Mouse (Mus musculus): Measurements from ENCODE around the gene Pgf. TPM values are rescaled to one million over a fixed set of nuclear protein-coding genes. Genes with fewer than 3 reads are reported as not detected.

Gene Pgf
- polyA plus RNA-seq, 1 experiment from 2014 or later, result 13.4 TPM

- Histone ChIP-seq H3K27me3 (ENCODE audit: control insufficient read depth, insufficient read depth, low read length) (0 out of 2 replicates have a peak, but pooled peaks cover 3% of the 10 kb centered on the region), H3K4me1 (ENCODE audit: control insufficient read depth, insufficient read depth, low read length) (peaks cover 13% of the 10 kb centered on the region), H3K9ac (replicated peaks; ENCODE audit: low read length) (peak overlapping the region; percentile 56), H3K27ac (replicated peaks; ENCODE audit: low read depth, low read length) (peak overlapping the region; percentile 53; the same call in 1 of the 2 replicates), H3K4me3 (ENCODE audit: low read depth, low read length) (peak overlapping the region; percentile 34), H3K36me3 (replicated peaks; ENCODE audit: control insufficient read depth, insufficient read depth, low read depth, low read length) (no peaks in the 10 kb centered on the region), H3K9me3 (replicated peaks; ENCODE audit: control insufficient read depth, low read length) (no peaks in the 10 kb centered on the region), H3K4me2 (ENCODE audit: low read depth, low read length) (peak overlapping the region; percentile 71)
- peak; percentile 85 for ATAC-seq (replicated peaks; ENCODE audit: insufficient number of reproducible peaks, low FRiP score, low TSS enrichment, low read depth)
- DNase-seq (ENCODE audit: low spot score), result peak; percentile 82
- WGBS, result 10% methylated on average over 11 of the region's 11 CpGs
Measured at GRCm38 (mm10) chr12:85175926-85176845, 1.4 kb downstream of the Pgf start.

- Histone ChIP-seq H3K36me3 (replicated peaks; ENCODE audit: control insufficient read depth, insufficient read depth, low read depth, low read length) (no peaks in the 10 kb centered on the region), H3K4me1 (ENCODE audit: control insufficient read depth, insufficient read depth, low read length) (peaks cover 13% of the 10 kb centered on the region), H3K4me2 (ENCODE audit: low read depth, low read length) (peak overlapping the region; percentile 71), H3K9me3 (replicated peaks; ENCODE audit: control insufficient read depth, low read length) (no peaks in the 10 kb centered on the region), H3K27me3 (ENCODE audit: control insufficient read depth, insufficient read depth, low read length) (0 out of 2 replicates have a peak, but pooled peaks cover 3% of the 10 kb centered on the region), H3K4me3 (ENCODE audit: low read depth, low read length) (peak overlapping the region; percentile 34), H3K9ac (replicated peaks; ENCODE audit: low read length) (peak overlapping the region; percentile 56), H3K27ac (replicated peaks; ENCODE audit: low read depth, low read length) (peak overlapping the region; percentile 53)
- DNase-seq (ENCODE audit: low spot score) (no peak), ATAC-seq (replicated peaks; ENCODE audit: insufficient number of reproducible peaks, low FRiP score, low TSS enrichment, low read depth) (no peak; the same call in 1 of the 2 replicates)
- 46% methylated on average over 16 of the region's 16 CpGs for WGBS
Measured at GRCm38 (mm10) chr12:85175087-85175675, 2.4 kb downstream of the Pgf start.

- H3K36me3 ChIP-seq (replicated peaks; ENCODE audit: control insufficient read depth, insufficient read depth, low read depth, low read length), result no peaks in the 10 kb centered on the region
- no peak for DNase-seq (ENCODE audit: low spot score)
- H3K9me3 ChIP-seq (replicated peaks; ENCODE audit: control insufficient read depth, low read length), result no peaks in the 10 kb centered on the region
- no peak overlapping the region for H3K9ac ChIP-seq (replicated peaks; ENCODE audit: low read length)
- H3K4me2 ChIP-seq (ENCODE audit: low read depth, low read length), result no peak overlapping the region
- no peak for ATAC-seq (replicated peaks; ENCODE audit: insufficient number of reproducible peaks, low FRiP score, low TSS enrichment, low read depth)
- H3K4me1 ChIP-seq (ENCODE audit: control insufficient read depth, insufficient read depth, low read length), result peaks cover 13% of the 10 kb centered on the region
- no peak overlapping the region for H3K4me3 ChIP-seq (ENCODE audit: low read depth, low read length)
- 71% methylated on average over 7 of the region's 7 CpGs for WGBS
- no peak overlapping the region for H3K27ac ChIP-seq (replicated peaks; ENCODE audit: low read depth, low read length)
- H3K27me3 ChIP-seq (ENCODE audit: control insufficient read depth, insufficient read depth, low read length), result 0 out of 2 replicates have a peak, but pooled peaks cover under 1% of the 10 kb centered on the region
Measured at GRCm38 (mm10) chr12:85174016-85174415, 3.6 kb downstream of the Pgf start.

- WGBS, result 71% methylated on average over 3 of the region's 3 CpGs
- H3K36me3 ChIP-seq (replicated peaks; ENCODE audit: control insufficient read depth, insufficient read depth, low read depth, low read length), result no peaks in the 10 kb centered on the region
- no peak overlapping the region for H3K4me3 ChIP-seq (ENCODE audit: low read depth, low read length)
- H3K27me3 ChIP-seq (ENCODE audit: control insufficient read depth, insufficient read depth, low read length), result no peaks in the 10 kb centered on the region
- H3K9ac ChIP-seq (replicated peaks; ENCODE audit: low read length), result no peak overlapping the region
- no peak overlapping the region for H3K4me2 ChIP-seq (ENCODE audit: low read depth, low read length)
- H3K27ac ChIP-seq (replicated peaks; ENCODE audit: low read depth, low read length), result no peak overlapping the region
- ATAC-seq (replicated peaks; ENCODE audit: insufficient number of reproducible peaks, low FRiP score, low TSS enrichment, low read depth) (no peak), DNase-seq (ENCODE audit: low spot score) (no peak)
- H3K9me3 ChIP-seq (replicated peaks; ENCODE audit: control insufficient read depth, low read length), result no peaks in the 10 kb centered on the region
- peaks cover 5% of the 10 kb centered on the region for H3K4me1 ChIP-seq (ENCODE audit: control insufficient read depth, insufficient read depth, low read length)
Measured at GRCm38 (mm10) chr12:85170948-85171307, 6.7 kb downstream of the Pgf start.

- Histone ChIP-seq H3K9me3 (replicated peaks; ENCODE audit: control insufficient read depth, low read length) (no peaks in the 10 kb centered on the region), H3K27ac (replicated peaks; ENCODE audit: low read depth, low read length) (no peak overlapping the region), H3K4me1 (ENCODE audit: control insufficient read depth, insufficient read depth, low read length) (peaks cover under 1% of the 10 kb centered on the region; the same call in 1 of the 2 replicates), H3K27me3 (ENCODE audit: control insufficient read depth, insufficient read depth, low read length) (no peaks in the 10 kb centered on the region), H3K9ac (replicated peaks; ENCODE audit: low read length) (no peak overlapping the region), H3K36me3 (replicated peaks; ENCODE audit: control insufficient read depth, insufficient read depth, low read depth, low read length) (no peaks in the 10 kb centered on the region), H3K4me3 (ENCODE audit: low read depth, low read length) (no peak overlapping the region), H3K4me2 (ENCODE audit: low read depth, low read length) (no peak overlapping the region)
- ATAC-seq (replicated peaks; ENCODE audit: insufficient number of reproducible peaks, low FRiP score, low TSS enrichment, low read depth) (no peak), DNase-seq (ENCODE audit: low spot score) (no peak)
- WGBS, result 82% methylated on average over 11 of the region's 11 CpGs
Measured at GRCm38 (mm10) chr12:85170284-85170947, 7.2 kb downstream of the Pgf start.

GRCm38 (mm10) chr12:85169877-85170276, 7.7 kb downstream of the Pgf start:
- no peak overlapping the region for H3K27ac ChIP-seq (replicated peaks; ENCODE audit: low read depth, low read length)
- H3K4me2 ChIP-seq (ENCODE audit: low read depth, low read length), result no peak overlapping the region
- 52% methylated on average over 3 of the region's 3 CpGs for WGBS
- no peak for ATAC-seq (replicated peaks; ENCODE audit: insufficient number of reproducible peaks, low FRiP score, low TSS enrichment, low read depth)
- H3K9me3 ChIP-seq (replicated peaks; ENCODE audit: control insufficient read depth, low read length), result no peaks in the 10 kb centered on the region
- H3K4me1 ChIP-seq (ENCODE audit: control insufficient read depth, insufficient read depth, low read length), result no peaks in the 10 kb centered on the region
- no peak overlapping the region for H3K4me3 ChIP-seq (ENCODE audit: low read depth, low read length)
- no peaks in the 10 kb centered on the region for H3K36me3 ChIP-seq (replicated peaks; ENCODE audit: control insufficient read depth, insufficient read depth, low read depth, low read length)
- DNase-seq (ENCODE audit: low spot score), result no peak
- H3K9ac ChIP-seq (replicated peaks; ENCODE audit: low read length), result no peak overlapping the region
- H3K27me3 ChIP-seq (ENCODE audit: control insufficient read depth, insufficient read depth, low read length), result no peaks in the 10 kb centered on the region

GRCm38 (mm10) chr12:85169117-85169858, 8.3 kb downstream of the Pgf start:
- H3K4me2 ChIP-seq (ENCODE audit: low read depth, low read length), result no peak overlapping the region
- H3K36me3 ChIP-seq (replicated peaks; ENCODE audit: control insufficient read depth, insufficient read depth, low read depth, low read length), result no peaks in the 10 kb centered on the region
- DNase-seq (ENCODE audit: low spot score), result peak; percentile 89
- H3K27ac ChIP-seq (replicated peaks; ENCODE audit: low read depth, low read length), result no peak overlapping the region
- WGBS, result 24% methylated on average over 27 of the region's 27 CpGs
- no peak overlapping the region for H3K4me3 ChIP-seq (ENCODE audit: low read depth, low read length)
- ATAC-seq (replicated peaks; ENCODE audit: insufficient number of reproducible peaks, low FRiP score, low TSS enrichment, low read depth), result no peak; the same call in 1 of the 2 replicates
- H3K9ac ChIP-seq (replicated peaks; ENCODE audit: low read length), result no peak overlapping the region
- H3K4me1 ChIP-seq (ENCODE audit: control insufficient read depth, insufficient read depth, low read length), result no peaks in the 10 kb centered on the region
- H3K9me3 ChIP-seq (replicated peaks; ENCODE audit: control insufficient read depth, low read length), result no peaks in the 10 kb centered on the region
- no peaks in the 10 kb centered on the region for H3K27me3 ChIP-seq (ENCODE audit: control insufficient read depth, insufficient read depth, low read length)
